Mouse (Mus musculus) CD4-positive, CD25-positive, alpha-beta regulatory T cell, adult 2 months (primary cell): ENCODE measurements around the gene Dnaja4.

Experiments
- DNase-seq: peaks from one replicate; pipeline ENCODE4 v3.0.0-alpha.2; 2012; ENCODE audit warnings: low read depth, low spot score

Gene Dnaja4

GRCm38 (mm10) chr9:54699345-54700173, 886 bp downstream of the Dnaja4 start:
- peak; percentile 88 for DNase-seq

GRCm38 (mm10) chr9:54700174-54700475, 1.5 kb downstream of the Dnaja4 start:
- DNase-seq: no peak

- DNase-seq: no peak
Measured at GRCm38 (mm10) chr9:54700746-54701145, 2.1 kb downstream of the Dnaja4 start.

- DNase-seq: no peak
Measured at GRCm38 (mm10) chr9:54702581-54702980, 3.9 kb downstream of the Dnaja4 start.

- DNase-seq: no peak
Measured at GRCm38 (mm10) chr9:54704361-54704760, 5.7 kb downstream of the Dnaja4 start.

- no peak for DNase-seq
Measured at GRCm38 (mm10) chr9:54705561-54705960, 6.9 kb downstream of the Dnaja4 start.

GRCm38 (mm10) chr9:54707288-54707999, 8.8 kb downstream of the Dnaja4 start:
- no peak for DNase-seq

GRCm38 (mm10) chr9:54708085-54708484, 9.4 kb downstream of the Dnaja4 start:
- no peak for DNase-seq

- no peak for DNase-seq
Measured at GRCm38 (mm10) chr9:54715776-54716175, 17.1 kb downstream of the Dnaja4 start.

GRCm38 (mm10) chr9:54717527-54717926, 18.9 kb downstream of the Dnaja4 start:
- no peak for DNase-seq

GRCm38 (mm10) chr9:54722156-54722555, 23.5 kb downstream of the Dnaja4 start:
- no peak for DNase-seq

GRCm38 (mm10) chr9:54722596-54722995, 23.9 kb downstream of the Dnaja4 start:
- DNase-seq: no peak

- DNase-seq: no peak
Measured at GRCm38 (mm10) chr9:54726315-54726714, 27.6 kb downstream of the Dnaja4 start.

GRCm38 (mm10) chr9:54732122-54732521, 33.4 kb downstream of the Dnaja4 start:
- peak; percentile 69 for DNase-seq

GRCm38 (mm10) chr9:54733921-54734638, 35.4 kb downstream of the Dnaja4 start, which contains the start of gene Wdr61:
Wdr61 (minus strand) TSS chr9:54734519.
- DNase-seq: peak; percentile 99

- no peak for DNase-seq
Measured at GRCm38 (mm10) chr9:54734639-54735252, 36.1 kb downstream of the Dnaja4 start.

- peak; percentile 91 for DNase-seq
Measured at GRCm38 (mm10) chr9:54736284-54736701, 37.6 kb downstream of the Dnaja4 start.

GRCm38 (mm10) chr9:54738376-54738775, 39.7 kb downstream of the Dnaja4 start:
- peak; percentile 20 for DNase-seq

GRCm38 (mm10) chr9:54743891-54744290, 45.2 kb downstream of the Dnaja4 start:
- no peak for DNase-seq

GRCm38 (mm10) chr9:54745740-54746370, 47.2 kb downstream of the Dnaja4 start:
- no peak for DNase-seq

GRCm38 (mm10) chr9:54750215-54750981, 51.7 kb downstream of the Dnaja4 start:
- DNase-seq: no peak
